8 mouse cellular contexts compared by ENCODE assay signal in genomic region chr8:117158135-117158761, GRCm38 (mm10). TPM values are rescaled to one million over a fixed set of nuclear protein-coding genes. Genes with fewer than 3 reads are reported as not detected.
DNase-seq lines count a peak whose midpoint lies in the region; ATAC-seq and TF ChIP-seq lines count a peak whose summit lies in the region.

TSS of gene Gan (plus strand) at chr8:117158135.

- H3K4me2 ChIP-seq in intestine, postnatal 0 days (replicated peaks; ENCODE audit: low read depth) = peak within 1 kb of the TSS; percentile 73

- H3K27ac ChIP-seq in intestine, postnatal 0 days (ENCODE audit: low read depth, low read length) = peak within 1 kb of the TSS; percentile 87
- peak within 1 kb of the TSS; percentile 92 for H3K27ac ChIP-seq in midbrain, embryonic 10.5 days (replicated peaks)

- TF ChIP-seq CTCF in intestine, postnatal 0 days (IDR thresholded peaks at IDR 0.05; ENCODE audit: low read depth) = 0 out of 2 replicates have a peak, but pooled peaks have one; percentile 15

- intact Hi-C loops in left cerebral cortex, postnatal 4 days (cut with DNase I) = no loop called here

- H3K27me3 ChIP-seq in intestine, postnatal 0 days (replicated peaks; ENCODE audit: control insufficient read depth, insufficient read depth, low read length) = no peaks in the 10 kb centered on the region
- H3K27me3 ChIP-seq in midbrain, embryonic 10.5 days (ENCODE audit: low read depth, poor library complexity, severe bottlenecking) = no peaks in the 10 kb centered on the region

- H3K36me3 ChIP-seq in intestine, postnatal 0 days (ENCODE audit: control insufficient read depth, insufficient read depth) = no peaks in the 10 kb centered on the region
- H3K36me3 ChIP-seq in midbrain, embryonic 10.5 days = no peaks in the 10 kb centered on the region

- peak; percentile 52 to 66 for DNase-seq in lung, adult 18-20 months
- DNase-seq in lung, postnatal 36 days = no peak
- peak; percentile 31 for DNase-seq in cerebellum, adult 8-10 months
- DNase-seq in gastrocnemius, postnatal 4 days (ENCODE audit: low spot score in 2 of 2) = peak; percentile 42 to 44
- peak; percentile 21 for DNase-seq in left cerebral cortex, postnatal 4 days
- no peak for DNase-seq in midbrain, embryonic 10.5 days (ENCODE audit: low spot score)
- peak; percentile 18 to 44 for DNase-seq in spleen, adult 18-20 months

- peak within 1 kb of the TSS; percentile 72 for H3K4me3 ChIP-seq in intestine, postnatal 0 days (ENCODE audit: low read depth, low read length)
- peak within 1 kb of the TSS; percentile 87 for H3K4me3 ChIP-seq in midbrain, embryonic 10.5 days

- peak within 1 kb of the TSS; percentile 83 for H3K9ac ChIP-seq in intestine, postnatal 0 days (ENCODE audit: low read depth, low read length)

- no peaks in the 10 kb centered on the region for H3K4me1 ChIP-seq in intestine, postnatal 0 days (replicated peaks; ENCODE audit: control insufficient read depth, insufficient read depth, low read length)
- peaks cover 42% of the 10 kb centered on the region for H3K4me1 ChIP-seq in midbrain, embryonic 10.5 days

- peak; percentile 51 for ATAC-seq in intestine, postnatal 0 days

- under 1% methylated on average over 60 of the region's 65 CpGs for WGBS in intestine, postnatal 0 days
- whole genome bisulfite sequencing in midbrain, embryonic 10.5 days = 1% methylated on average over 51 of the region's 65 CpGs

- no peaks in the 10 kb centered on the region for H3K9me3 ChIP-seq in intestine, postnatal 0 days (ENCODE audit: control insufficient read depth)
- no peaks in the 10 kb centered on the region for H3K9me3 ChIP-seq in midbrain, embryonic 10.5 days (replicated peaks)

RNA-seq across cellular contexts. Expression of gene Gan, which starts in this region (rescaled TPM):
- 1 to 10 TPM; 9.2 to 9.5 TPM for total RNA-seq in gastrocnemius, postnatal 4 days (2021)
- polyA plus RNA-seq in intestine, postnatal 0 days (2015; fragmentation: Nextera tagmentation; extraction: Ambion mirVana) = 1.1 and 1.4 TPM in 2 replicates
- total RNA-seq in left cerebral cortex, postnatal 4 days (2021) = 10 to 100 TPM; 30.6 to 34.4 TPM
- polyA plus RNA-seq in midbrain, embryonic 10.5 days (2016; fragmentation: Nextera tagmentation; extraction: Ambion mirVana) = 2.3 and 2.4 TPM in 2 replicates

Comparison
In these comparisons a context has a peak if more than half of its experiments do, and no peak if none do; other contexts are left out.
1. DNase-seq: peak in lung, adult 18-20 months (2 of 2), cerebellum, adult 8-10 months (single experiment), gastrocnemius, postnatal 4 days (2 of 2), left cerebral cortex, postnatal 4 days (single experiment) and spleen, adult 18-20 months (2 of 2); none in lung, postnatal 36 days (single experiment) and midbrain, embryonic 10.5 days (single experiment).